Mouse (Mus musculus) thymus, postnatal 4 days (tissue): ENCODE results near the gene Jtb.
"Not testable (repeated sequence)": the region's sequence is repeated elsewhere in the genome, so short reads cannot be mapped to it uniquely, and the experiment has no call there.

Experiments
- DNase-seq: peaks from one replicate; pipeline ENCODE4 v3.0.0; 2021

The Jtb gene

GRCm38 (mm10) chr3:90231075-90231474 is 322 bp upstream of the Jtb start:
- no peak for DNase-seq

- DNase-seq: no peak
Observed at GRCm38 (mm10) chr3:90241251-90241650, 9.9 kb downstream of the Jtb start.

DNA sequence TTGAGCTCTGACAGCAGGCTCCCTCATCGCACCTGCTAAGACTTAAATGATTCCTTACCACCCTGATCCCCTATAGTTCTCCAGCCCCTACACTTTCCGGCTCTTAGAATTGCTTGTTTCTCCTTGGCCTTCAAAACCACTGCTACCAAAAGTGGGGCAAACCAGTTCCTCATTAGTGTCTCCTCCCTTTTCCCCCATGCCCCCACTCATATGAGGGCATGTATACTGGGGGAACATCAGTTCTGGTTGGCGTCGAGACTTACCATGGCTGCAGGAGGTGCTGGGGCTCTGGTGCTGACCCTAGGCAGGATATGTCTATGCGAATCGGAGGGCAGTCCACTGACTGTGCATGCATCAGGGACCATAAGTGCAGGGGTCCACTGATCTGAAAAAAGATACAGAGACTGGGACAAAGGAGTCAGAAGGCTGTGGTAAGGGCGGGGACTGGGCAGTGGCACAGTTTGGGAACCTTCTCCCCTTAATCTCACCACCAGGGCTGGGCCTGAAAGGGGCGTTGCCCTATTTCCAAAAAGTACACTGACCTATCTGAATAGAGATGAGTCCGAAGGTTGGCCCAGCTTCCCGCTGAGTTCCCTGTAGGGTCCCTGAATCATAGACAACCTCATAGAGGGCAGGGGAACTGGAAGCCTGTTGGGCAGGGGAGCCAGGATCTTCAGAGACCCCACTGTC is 10.4 kb downstream of the Jtb start:
- DNase-seq: no peak

DNA sequence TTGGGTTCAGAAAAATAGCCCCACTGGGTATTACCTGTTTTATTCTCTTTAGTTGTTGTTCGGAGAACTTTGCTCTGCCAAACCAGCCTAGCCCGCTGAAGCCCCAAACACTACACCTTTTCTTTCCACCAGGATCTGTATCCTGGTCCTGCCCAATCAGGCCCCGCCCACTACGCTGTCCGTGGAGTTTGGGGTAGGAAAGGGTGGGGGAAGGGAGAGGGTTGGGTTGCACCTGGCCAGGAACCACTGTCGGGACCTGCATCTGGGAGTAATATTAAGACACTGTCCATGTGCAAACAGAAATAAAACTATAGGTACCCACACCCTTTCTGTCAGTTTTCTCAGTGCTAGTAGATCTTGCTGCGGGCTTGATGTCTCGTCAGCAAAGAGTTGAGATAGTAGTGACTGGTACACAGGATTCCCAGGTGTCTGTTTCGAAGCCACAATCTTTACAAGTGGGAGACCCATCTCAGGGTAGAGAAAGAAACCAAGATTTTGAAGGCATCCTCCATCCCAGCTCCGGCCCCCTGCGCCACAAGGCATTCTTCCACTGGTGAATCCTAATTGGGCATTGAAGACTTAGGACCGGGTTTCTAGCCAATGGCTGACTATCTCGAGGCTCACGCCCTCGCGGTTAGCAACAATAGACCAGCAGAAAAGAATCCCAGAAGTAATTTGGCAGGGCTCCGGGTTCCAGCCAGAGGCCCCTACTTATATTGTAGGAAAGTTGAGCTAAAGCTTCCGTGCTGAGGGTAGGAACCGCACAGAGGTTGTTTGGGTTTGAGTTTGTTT is 11.8 kb downstream of the Jtb start, which contains the start of gene Creb3l4:
Creb3l4 (minus strand) TSS at position 529 of the 792 bp plus-strand sequence.
- DNase-seq: no peak

DNA sequence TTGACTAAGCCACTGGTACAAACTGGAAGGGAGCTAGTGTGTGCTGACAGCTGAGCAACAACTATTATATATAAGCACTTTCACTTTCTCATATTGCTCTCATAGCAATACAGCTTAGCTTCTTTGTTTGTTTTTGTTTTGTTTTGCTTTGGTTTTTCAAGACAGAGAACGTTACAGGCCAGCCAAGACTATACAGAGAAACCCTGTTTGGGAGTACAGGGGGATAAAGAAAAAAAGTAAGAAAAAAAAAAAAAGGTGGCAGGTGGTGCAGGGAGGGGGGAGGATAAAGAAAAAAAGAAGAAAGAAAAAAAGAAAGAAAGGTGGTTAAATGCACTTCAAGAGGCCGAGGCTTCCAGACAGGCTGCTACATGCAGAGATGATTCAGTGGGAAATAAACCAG is 14.0 kb downstream of the Jtb start:
- DNase-seq: no peak

DNA sequence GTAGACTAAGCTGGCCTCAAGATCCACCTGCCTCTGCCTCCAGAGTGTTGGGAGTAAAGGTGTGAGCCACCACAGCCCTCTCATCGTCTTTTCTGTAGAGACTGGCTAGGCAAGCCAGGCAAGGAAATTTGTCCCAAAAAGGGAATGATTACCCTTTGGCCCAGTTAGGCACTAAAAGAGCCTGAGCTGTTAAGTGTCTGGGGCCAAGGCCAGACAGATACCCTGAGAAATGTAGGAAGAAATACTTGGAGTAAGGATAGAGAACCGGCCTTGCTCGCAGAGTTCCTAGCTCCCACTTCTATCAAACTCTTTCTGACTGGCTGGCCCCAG is 16.2 kb downstream of the Jtb start:
- DNase-seq: no peak

GRCm38 (mm10) chr3:90247960-90248745 is 16.8 kb downstream of the Jtb start, which contains the start of gene Slc39a1:
TSS of gene Slc39a1 (plus strand) at chr3:90248172.
- peak; percentile 91 for DNase-seq

DNA sequence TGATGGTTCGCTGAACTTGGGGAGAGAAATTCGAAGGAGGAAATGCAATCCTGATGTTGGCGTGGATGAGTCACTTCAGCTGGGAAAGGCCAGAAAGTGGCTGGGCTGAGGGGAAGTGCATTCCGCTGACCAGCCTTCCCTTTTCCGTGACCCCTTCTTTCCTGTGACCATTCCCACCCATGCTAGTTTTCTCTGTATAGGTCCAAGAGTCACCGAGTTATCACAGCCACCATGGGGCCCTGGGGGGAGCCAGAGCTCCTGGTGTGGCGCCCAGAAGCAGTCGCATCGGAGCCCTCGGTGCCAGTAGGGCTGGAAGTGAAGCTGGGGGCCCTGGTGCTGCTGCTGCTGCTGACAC is 17.3 kb downstream of the Jtb start:
- DNase-seq: peak; percentile 57

DNA sequence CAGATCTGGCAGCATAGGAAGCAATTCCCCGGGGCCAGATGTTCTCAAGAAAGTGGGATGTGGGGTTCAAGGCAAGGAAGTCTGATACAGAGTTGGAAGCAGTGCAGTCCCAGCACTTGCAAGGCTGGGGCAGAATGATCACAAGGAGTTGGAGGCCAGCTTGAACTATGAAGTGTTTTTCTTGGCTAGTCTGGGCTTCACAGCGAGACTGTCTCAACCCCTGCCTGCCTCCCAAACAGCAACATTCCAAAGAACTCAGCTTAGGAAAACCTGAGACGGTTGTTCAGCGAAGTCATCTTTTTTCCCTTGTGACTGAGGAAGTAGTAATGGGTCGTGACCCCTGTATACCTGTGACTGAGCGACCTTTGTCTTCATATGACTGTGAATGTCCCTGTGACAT is 19.4 kb downstream of the Jtb start:
- no peak for DNase-seq

DNA sequence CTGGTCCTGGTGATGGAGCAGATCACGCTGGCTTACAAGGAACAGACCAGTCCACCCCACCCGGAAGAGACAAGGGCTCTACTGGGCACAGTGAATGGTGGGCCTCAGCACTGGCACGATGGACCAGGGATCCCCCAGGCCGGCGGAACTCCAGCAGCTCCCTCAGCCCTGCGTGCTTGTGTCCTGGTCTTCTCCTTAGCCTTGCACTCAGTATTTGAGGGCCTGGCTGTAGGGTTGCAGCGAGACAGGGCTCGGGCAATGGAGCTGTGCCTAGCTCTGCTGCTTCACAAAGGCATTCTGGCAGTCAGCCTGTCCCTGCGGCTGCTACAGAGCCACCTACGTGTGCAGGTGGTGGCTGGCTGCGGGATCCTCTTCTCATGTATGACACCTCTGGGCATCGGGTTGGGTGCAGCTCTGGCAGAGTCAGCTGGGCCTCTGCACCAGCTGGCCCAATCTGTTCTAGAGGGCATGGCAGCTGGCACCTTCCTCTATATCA is 20.4 kb downstream of the Jtb start:
- DNase-seq: not testable (repeated sequence)

DNA sequence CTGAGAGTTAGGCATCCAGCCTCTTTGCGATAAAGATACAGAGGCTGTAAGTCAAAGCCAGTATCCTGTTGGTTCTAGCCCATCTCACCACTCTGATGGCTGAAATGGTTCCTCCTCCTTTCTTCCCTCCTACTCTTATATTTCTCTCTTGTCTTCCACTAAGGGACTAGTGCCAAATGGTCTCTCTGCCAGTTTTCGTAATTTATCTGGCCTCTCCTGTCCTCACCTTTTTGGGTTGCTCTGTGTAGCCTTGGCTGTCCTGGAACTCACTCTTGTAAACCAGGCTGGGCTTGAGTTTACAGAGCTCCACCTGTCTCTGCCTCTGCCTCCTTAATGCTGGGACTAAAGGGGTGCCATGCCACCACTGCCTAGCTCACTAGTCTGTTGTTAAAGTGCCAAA is 21.3 kb downstream of the Jtb start:
- DNase-seq: not testable (repeated sequence)

GRCm38 (mm10) chr3:90253174-90253573 is 21.8 kb downstream of the Jtb start:
- not testable (repeated sequence) for DNase-seq

DNA sequence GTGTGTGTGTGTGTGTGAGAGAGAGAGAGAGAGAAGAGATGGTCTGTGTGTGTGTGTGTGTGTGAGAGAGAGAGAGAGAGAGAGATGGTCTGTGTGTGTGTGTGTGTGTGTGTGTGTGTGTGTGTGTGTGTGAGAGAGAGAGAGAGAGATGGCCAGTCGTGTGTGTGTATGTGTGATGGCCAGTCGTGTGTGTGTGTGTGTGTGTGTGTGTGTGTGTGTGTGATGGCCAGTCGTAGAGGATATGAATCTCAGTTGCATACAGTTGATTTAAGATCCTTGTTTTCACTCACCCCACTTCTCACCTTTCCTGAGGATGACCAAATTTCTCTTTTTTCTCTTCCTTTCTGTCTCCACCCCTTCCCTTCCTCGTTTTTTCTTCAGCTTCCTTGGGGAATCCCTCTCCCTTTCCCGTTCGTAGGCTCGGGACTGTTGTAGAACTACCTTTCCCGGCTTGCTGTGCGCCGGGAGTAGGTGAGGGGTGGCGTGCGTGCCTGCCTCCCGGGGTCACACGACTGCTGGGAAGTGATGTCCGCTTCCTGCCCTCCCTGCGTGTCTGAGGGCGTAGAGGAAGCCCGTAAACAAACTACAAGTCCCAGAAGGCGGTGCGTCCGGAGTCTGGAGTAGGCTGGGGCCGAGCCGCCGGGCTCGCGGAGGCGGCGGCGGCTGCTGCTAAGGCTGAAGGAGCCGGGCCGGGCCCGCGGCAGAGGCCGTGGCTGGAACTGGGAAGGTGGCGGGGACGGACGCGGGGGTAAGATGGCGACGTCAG is 22.4 kb downstream of the Jtb start, which contains the start of gene Crtc2:
Crtc2 (plus strand) TSS at position 511 of the 766 bp plus-strand sequence.
- DNase-seq: peak; percentile 92

DNA sequence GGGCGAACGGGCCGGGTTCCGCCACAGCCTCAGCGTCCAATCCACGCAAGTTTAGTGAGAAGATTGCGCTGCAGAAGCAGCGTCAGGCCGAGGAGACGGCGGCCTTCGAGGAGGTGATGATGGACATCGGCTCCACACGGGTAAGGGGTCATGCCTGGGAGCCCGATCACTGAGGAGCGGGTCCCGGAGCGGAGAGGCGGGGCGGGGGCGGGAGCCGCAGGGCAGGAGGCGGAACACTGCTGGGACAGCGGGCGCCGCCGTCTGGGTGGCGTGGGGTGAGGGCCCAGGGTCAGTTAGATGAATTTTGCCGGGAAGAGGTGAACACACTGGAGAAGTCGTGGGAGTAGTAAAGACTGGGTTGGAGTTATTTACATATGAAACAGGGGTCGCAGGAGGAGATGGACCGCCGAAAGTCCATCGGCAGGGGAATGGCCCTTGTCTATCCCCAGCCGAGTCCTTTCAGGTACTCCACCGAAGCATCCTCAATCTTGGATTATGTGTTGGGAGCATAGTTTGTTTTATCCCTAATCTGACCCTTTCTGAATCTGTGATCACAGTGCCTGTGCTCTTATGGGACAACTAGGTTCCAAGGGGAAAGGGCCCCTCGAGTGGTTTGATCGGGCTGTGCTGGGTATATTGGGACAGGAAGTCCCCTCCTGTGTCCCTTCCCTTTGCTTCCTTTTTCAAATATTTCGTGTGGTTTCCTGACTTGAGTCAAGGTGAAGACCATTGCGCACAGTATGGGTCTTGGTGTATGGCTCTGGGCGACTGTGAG is 23.2 kb downstream of the Jtb start:
- no peak for DNase-seq

GRCm38 (mm10) chr3:90255194-90255565 is 23.8 kb downstream of the Jtb start:
- no peak for DNase-seq

DNA sequence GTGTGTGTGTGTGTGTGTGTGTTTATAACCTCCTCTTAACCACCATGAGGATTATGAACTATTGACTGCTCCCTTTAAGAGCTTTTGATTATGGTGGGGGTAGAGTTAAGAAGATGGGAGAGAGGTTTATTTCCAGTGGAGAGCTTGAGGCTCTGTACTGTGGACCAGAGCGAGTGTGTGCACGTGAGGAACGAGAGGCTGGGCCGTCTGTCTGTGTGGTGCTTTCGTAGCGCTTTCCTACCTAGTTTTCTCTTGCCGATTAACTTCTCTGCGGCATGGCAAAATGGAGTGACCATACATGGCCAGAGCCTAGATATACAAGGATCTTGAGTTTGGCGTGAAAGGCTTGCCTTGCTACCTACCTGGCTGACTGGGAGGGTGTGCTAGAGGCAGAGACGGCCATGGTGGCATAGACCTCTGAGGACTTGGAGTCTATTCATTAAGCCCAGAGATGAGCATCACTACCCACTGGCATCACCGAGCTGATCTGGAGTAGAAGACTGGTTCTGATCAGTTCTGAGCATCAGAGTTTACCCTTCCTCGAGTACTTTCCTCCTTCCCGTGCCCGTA is 24.5 kb downstream of the Jtb start:
- DNase-seq: no peak

DNA sequence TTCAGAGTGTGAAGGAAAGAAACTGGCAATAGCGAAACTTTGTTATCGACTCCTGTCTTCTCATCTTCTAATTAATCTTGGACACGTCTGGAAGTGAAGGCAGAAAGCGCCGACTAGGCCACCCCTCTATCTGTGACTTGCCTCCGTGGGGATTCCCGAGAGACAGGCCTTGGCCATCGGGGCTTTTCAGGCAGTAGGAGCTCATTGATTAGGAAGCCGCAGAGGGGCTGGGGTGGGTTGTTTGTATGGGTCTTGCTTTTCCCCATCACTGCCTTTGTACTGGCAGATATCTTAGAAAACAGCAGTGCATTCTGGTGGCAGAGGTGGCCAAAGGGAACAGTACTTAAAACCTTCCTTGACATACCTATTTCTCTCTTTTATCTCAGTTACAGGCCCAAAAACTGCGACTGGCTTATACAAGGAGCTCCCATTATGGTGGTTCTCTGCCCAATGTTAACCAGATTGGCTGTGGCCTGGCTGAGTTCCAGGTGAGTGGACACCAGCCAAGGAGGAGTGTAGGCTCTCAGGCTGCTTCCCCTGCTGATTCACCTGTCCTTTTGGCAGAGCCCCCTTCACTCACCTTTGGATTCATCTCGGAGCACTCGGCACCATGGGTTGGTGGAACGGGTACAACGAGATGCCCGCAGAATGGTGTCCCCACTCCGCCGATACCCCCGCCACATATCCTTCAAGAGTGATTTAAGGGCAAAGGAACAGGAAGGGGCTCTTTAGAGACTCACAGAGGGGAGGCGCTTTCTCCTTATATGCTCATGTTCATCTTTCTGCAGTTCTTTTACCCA is 25.5 kb downstream of the Jtb start:
- no peak for DNase-seq

GRCm38 (mm10) chr3:90258521-90258920 is 27.1 kb downstream of the Jtb start:
- DNase-seq: no peak

DNA sequence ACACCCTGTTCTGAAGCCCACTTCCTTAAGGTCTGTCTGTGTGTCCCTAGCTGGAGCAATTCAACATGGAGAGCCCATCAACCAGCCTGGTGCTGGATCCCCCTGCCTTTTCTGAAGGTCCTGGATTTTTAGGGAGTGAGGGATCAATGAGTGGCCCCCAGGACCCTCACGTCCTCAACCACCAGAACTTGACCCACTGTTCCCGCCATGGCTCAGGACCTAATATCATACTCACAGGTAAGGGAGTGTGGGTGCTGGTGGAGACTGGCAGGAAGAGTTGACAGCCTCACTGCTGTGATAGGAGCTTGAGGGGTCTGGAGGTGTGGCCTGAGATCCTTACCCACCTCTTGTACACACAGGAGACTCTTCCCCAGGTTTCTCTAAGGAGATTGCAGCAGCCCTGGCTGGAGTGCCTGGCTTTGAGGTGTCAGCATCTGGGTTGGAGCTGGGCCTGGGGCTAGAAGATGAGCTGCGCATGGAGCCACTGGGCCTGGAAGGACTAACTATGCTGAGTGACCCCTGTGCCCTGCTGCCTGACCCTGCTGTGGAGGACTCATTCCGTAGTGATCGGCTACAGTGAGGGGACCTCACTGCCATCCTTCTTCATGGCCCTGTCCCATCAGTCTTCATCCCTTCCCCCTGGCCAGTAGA is 31.8 kb downstream of the Jtb start:
- DNase-seq: no peak

DNA sequence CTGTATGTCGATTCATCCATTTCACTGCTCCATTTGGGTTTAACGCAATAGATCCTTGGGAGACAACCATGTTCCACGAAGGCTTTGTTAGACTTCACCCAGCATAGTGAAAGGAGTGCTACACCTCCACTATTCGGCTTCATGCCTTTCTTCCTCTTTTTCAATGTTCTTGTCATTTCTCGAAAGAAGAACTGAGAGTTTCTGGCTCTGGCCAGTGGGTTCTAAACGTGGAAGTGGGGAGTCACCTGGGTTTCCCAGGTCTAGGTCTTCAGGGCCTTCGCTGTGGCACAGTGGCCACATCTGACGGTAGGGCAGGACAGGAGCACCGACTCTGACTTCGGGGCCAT is 33.3 kb downstream of the Jtb start:
- no peak for DNase-seq
